Mouse (Mus musculus) gastrocnemius, postnatal 25 days (tissue): Measurements from ENCODE around the gene Il27. TPM values are rescaled to one million over a fixed set of nuclear protein-coding genes. Genes with fewer than 3 reads are reported as not detected.
"Not testable (repeated sequence)": the region's sequence is repeated elsewhere in the genome, so short reads cannot be mapped to it uniquely, and the experiment has no call there.

Source experiments
- DNase-seq: peaks from one replicate; pipeline ENCODE4 v3.0.0; 2022
- long read RNA-seq, 2 experiments: library from polyadenylated mRNA; stranded (forward); transcript quantifications; one replicate each; pipeline ENCODE4 v2.0.0; 2021
- total RNA-seq, 2 experiments: library from RNA; stranded (reverse); gene quantifications; 1 replicate in 1 of 2; 2 replicates in 1 of 2; pipeline ENCODE4 v1.2.3; 2021

Gene Il27
- not detected for total RNA-seq
- long read RNA-seq, experiment 1, result 0 reads
- long read RNA-seq, experiment 2, result 0 reads

- DNase-seq, result no peak
Observed at GRCm38 (mm10) chr7:126594862-126595561, at the start of gene Il27. Gene Il27 (minus strand): TSS chr7:126594941.

DNA sequence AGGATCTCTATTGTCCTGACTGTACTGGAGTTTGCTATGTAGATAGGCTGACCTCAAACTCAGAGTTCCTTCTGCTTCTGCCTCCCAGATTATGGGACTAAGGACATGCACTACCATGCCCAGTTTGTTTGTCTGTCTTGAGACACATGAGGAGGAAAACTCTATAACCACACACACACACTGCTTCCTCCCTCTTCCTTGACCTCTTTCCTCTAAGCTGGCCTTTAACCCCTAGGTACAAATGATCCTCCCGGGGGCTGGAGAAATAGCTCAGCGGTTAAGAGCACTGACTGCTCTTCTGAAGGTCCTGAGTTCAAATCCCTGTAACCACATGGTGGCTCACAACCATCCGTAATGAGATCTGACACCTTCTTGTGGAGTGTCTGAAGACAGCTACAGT lies 49.6 kb upstream of the Il27 start:
- no peak for DNase-seq

GRCm38 (mm10) chr7:126643244-126643617 lies 48.5 kb upstream of the Il27 start:
- not testable (repeated sequence) for DNase-seq

DNA sequence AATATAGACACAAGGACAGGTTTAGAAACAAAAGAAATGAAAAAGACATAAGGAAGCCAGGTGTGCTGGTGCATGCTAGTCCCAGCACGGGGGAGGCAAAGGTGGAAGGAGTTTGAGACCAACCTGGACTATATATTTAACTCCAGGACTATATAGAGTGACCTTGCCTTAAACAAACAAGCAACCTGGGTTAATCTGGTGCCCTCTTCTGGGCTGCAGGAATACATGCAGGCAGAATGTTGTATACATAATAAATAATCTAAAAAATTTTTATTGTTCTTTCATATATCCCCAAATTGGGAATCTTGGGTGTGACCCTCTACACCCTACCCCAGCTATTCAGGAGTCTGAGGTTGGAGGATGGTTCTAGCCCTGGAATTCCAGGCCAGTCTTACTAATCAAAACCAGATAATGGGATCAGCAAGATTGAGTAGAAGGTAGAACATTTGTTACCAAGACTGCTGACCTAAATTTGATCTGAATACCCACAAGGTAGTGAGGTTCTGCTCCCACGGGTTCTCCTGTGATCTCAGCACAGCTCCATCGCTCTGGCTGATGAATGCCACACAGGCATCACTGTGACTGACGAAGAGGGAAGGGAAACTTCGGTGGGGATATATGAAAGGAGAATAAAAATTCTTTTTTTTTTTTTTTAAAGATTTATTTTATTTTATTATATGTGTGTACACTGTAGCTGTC lies 48.0 kb upstream of the Il27 start:
- no peak for DNase-seq

DNA sequence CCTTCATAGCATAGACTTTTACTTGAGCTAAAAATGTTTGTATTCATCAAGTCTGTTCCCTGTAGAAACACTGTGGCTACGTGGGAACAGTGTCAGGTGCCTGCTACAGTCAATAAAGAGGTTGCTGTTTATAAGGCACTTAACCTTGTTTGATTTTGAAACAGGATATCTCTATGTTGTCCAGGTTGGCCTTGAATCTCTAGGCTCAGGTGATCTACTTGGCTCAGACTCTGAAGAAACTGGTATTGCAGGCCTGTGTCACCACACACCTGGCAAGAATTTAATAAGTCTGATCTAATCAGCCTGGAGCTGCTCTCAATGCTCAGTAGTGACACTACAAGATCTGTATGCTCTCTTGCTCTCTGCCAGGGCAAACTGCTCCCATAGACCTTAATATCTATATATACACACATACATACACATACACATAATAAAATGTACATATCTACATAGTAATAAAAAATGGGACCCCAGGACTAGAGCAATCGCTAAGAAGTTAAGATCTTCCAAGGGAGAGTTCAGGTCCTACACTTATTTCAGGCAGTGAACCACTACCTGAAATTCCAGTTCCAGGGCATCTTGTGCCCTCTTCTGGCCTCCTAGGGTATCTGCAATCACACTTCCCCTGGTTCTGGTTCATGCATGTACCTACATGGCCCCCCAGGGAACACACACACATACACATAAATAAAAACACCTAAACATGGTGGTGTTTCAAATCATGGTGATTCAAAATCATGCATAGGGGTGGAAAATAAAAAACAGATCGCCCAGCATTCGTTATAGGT lies 42.2 kb upstream of the Il27 start:
- DNase-seq, result no peak

- DNase-seq, result no peak
Observed at GRCm38 (mm10) chr7:126635375-126635774, 40.6 kb upstream of the Il27 start.

DNA sequence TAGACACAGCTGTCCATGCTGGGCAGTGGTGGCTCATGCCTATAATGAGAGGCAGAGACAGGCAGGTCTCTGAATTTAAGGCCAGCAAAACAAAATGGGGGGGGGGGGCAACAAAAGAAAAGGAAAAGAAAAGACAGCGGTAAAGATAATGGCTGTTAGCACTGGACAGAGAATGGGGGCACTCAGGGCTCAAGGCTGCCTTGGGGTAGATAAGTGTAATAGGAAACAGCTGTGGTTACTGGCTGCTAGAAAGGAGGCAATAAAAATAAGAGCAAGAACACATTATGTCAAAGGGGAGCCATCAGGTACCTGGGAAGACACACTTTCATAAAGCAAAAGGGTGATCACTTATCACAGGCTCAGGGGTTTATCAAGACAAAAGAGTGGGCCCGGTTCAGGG lies 37.7 kb upstream of the Il27 start:
- no peak for DNase-seq

GRCm38 (mm10) chr7:126630824-126631518 lies 36.2 kb upstream of the Il27 start, which contains the start of gene Nupr1:
Gene Nupr1 (minus strand): TSS chr7:126630861.
- no peak for DNase-seq

GRCm38 (mm10) chr7:126629915-126630314 lies 35.2 kb upstream of the Il27 start:
- DNase-seq, result no peak

DNA sequence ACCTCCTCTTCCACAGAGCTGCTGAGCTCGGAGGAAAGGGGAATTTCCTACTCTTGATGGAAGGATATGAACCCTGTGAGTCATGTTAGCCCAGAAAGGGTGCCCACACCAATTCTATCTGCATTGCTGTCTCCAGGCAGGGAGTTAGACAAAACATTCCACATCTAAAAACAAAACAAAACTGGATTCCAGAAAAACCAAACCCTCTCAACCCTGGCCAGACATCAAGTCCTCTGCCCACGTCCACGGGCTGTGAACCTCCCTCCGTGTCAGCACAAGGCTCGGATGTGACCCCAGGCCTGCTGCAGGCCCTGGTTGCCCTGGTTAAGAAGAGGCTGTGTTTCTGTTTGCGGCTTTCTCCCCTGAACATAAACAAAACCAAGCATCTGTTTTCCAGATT lies 33.4 kb upstream of the Il27 start:
- DNase-seq, result no peak

GRCm38 (mm10) chr7:126625807-126626600 lies 31.3 kb upstream of the Il27 start:
- DNase-seq, result no peak

DNA sequence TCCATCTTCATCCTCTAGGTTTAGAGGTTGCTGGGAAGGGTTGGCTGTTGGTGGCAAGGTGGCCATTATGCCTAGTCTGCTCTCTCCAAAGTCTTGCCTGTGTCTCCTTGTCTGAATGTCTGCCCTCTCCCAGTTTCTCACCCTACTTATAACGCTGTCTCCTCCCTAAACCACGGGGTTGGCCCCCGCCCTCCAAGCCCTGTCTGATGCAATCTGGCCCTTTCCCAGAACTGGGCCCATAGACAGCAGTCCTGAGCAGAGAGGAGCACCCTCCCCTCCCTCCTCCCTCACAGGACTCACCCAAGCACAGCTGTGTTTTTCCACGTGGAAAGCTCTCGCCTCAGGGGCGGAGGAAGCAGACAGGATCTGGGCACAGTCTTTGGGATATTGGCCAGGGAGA lies 30.6 kb upstream of the Il27 start:
- DNase-seq, result peak; percentile 89

- DNase-seq, result no peak
Observed at GRCm38 (mm10) chr7:126624774-126625173, 30.0 kb upstream of the Il27 start.

- no peak for DNase-seq
Observed at GRCm38 (mm10) chr7:126623381-126623780, 28.6 kb upstream of the Il27 start.

GRCm38 (mm10) chr7:126621452-126622359 lies 27.0 kb upstream of the Il27 start:
- peak; percentile 16 for DNase-seq

GRCm38 (mm10) chr7:126619559-126620275 lies 25.0 kb upstream of the Il27 start:
- DNase-seq, result no peak

DNA sequence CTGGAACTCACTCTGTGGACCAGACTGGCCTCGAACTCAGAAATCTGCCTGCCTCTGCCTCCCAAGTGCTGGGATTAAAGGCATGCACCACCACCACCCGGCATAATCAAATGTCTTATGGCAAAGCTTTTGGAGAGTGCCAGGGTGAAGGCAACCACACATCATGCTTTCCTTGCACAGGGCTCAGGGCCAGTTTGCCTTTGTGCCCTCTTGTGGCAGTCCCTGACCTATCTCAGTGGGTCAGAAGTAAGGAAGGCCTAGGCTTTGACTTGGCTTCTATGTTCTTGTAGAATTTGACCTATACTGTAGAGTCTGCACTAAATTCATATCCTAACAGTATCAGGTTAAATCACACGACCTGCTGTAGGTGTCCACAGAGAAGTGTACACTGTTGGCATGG lies 22.0 kb upstream of the Il27 start:
- DNase-seq, result no peak

DNA sequence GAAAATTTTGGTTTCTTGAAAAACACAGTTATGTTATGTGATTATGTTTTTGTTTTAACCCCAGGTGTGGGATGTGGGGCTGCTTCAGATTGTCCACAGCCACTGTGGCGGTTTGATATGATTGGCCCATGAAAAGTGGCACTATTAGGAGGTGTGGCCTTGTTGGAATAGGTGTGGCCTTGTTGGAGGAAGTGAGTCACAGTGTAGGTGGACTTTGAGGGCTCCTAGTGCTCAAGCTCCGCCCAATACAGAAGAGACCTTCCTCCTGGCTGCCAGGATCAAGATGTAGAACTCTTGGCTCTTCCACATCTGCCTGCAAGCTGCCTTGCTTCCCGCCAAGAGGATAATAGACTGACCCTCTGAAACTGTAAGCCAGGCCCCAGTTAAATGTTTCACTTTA lies 18.0 kb upstream of the Il27 start:
- no peak for DNase-seq

DNA sequence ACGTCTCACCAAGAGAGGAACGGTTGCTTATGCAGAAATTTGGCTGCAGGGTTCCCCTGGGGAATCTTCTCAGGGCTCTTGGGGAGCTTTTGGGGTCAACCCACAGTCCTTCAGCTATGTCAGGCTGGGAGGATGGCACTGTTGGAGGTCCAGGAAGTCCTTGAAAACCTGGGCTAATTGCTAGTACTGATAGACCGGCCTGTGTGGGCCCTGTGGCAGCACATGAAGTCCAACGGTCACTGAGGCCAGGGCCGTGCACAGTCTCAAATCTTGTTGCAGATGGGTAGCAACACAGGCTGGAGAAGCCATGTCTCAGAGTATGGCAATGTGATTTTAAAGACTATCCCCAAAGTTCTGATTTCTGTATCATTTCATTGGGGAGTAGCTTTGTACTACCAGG lies 13.1 kb upstream of the Il27 start:
- no peak for DNase-seq

GRCm38 (mm10) chr7:126607064-126607463 lies 12.3 kb upstream of the Il27 start:
- DNase-seq, result peak; percentile 78
